Mouse (Mus musculus) midbrain, embryonic 12.5 days (tissue): ENCODE measurements at regions not wholly inside any gene's neighbourhood (a gene's known extent, or its start where the extent isn't known, plus 50 kb on each side); places are given as distances from the start of the nearest gene placed in this dataset.

ENCODE experiments used
- ATAC-seq: fragments of 200-750 bp; cut with Nextera tagmentation; 2 replicates; pipeline ENCODE4 v1.8.0; 2017; ENCODE audit warnings: low read depth, moderate TSS enrichment, moderate library complexity; ENCODE audit not compliant: low FRiP score
- H3K27ac ChIP-seq: fragments of 300-500 bp; sonication (generic); replicated peaks from 2 replicates; pipeline ENCODE4 v1.5.1; 2016; ENCODE audit warnings: mild to moderate bottlenecking
- H3K27me3 ChIP-seq: fragments of 300-500 bp; sonication (generic); 2 replicates; pipeline ENCODE4 v1.6.1; 2016; ENCODE audit warnings: mild to moderate bottlenecking
- H3K36me3 ChIP-seq: fragments of 300-500 bp; sonication (generic); 2 replicates; pipeline ENCODE4 v1.6.1; 2016
- H3K4me1 ChIP-seq: fragments of 300-500 bp; sonication (generic); 2 replicates; pipeline ENCODE4 v1.6.1; 2016
- H3K4me2 ChIP-seq: fragments of 300-500 bp; sonication (generic); replicated peaks from 2 replicates; pipeline ENCODE4 v1.6.1; 2016; ENCODE audit warnings: mild to moderate bottlenecking, moderate library complexity
- H3K4me3 ChIP-seq: fragments of 300-500 bp; sonication (generic); 2 replicates; pipeline ENCODE4 v1.5.1; 2016; ENCODE audit warnings: mild to moderate bottlenecking
- H3K9ac ChIP-seq: fragments of 300-500 bp; sonication (generic); replicated peaks from 2 replicates; pipeline ENCODE4 v1.6.1; 2016; ENCODE audit warnings: mild to moderate bottlenecking, moderate library complexity
- H3K9me3 ChIP-seq: fragments of 300-500 bp; sonication (generic); 2 replicates; pipeline ENCODE4 v1.6.1; 2016; ENCODE audit warnings: mild to moderate bottlenecking
- WGBS: fragments of 180-500 bp; shearing (Covaris S2); methylation state at CpG from one replicate; pipeline ENCODE4 v1.1.7; 2016; 5-methylcytosine and 5-hydroxymethylcytosine counted together

DNA sequence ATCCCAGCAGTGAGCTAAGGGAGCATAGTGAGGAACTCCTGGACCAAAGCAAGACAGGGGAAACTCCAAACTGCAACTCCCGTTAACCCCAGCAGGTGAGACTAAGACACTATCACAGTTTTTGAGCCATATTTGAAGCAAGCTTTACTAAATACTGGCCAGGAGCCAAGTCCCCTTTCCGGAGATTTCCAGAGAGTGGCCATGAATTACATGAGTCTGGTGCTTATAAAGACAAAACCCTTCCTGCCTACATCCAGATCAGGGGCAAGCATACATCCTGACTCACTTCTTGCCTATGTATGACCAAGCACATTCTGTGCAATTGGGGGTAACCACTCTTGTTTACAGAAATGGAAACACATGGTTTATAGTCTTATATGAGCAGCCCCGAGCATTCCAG, 187.6 kb upstream of the Nr5a2 start:
- ATAC-seq, result no peak
- no peaks in the 10 kb centered on the region for H3K4me1 ChIP-seq
- no peaks in the 10 kb centered on the region for H3K9me3 ChIP-seq
- no peak overlapping the region for H3K9ac ChIP-seq
- H3K36me3 ChIP-seq, result no peaks in the 10 kb centered on the region
- no peaks in the 10 kb centered on the region for H3K27me3 ChIP-seq
- H3K4me2 ChIP-seq, result no peak overlapping the region
- H3K27ac ChIP-seq, result no peak overlapping the region
- no peak overlapping the region for H3K4me3 ChIP-seq
- WGBS, result 89% methylated on average over 3 of the region's 3 CpGs

DNA sequence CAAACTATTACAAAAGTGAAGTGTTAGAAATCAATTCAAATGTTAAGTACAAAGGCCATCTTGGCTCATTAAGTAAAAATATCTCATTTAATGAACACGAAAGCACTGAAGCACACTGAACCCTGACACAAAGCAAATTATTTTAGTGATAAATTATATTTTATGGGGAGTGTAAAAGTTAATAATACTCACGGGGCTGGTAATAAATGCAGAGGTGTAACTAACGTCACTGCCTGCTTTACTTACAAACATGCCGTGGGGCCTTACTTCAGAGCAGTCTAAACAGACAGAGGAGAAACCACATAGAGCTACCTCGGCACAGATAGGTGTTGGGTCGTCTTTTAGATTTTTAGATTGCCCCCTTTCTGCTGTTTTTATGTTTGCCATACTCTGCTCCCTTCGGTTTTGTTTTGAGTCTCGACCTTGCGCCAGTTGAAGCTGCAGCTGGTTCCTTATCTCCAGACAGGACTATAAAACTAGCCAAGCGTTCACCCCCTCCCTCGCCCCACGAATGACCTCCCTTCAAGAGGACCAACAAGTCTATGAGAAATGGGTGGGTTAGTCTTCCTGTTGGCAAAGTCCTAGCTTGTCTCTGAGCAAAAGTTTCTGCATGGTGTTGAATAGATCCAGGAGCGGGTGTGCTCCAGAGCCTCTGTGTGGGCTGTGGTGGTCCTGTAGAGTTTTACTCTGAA, 181.8 kb upstream of the Nr5a2 start:
- no peaks in the 10 kb centered on the region for H3K27me3 ChIP-seq
- WGBS, result 87% methylated on average over 13 of the region's 13 CpGs
- no peaks in the 10 kb centered on the region for H3K4me1 ChIP-seq
- H3K4me2 ChIP-seq, result no peak overlapping the region
- H3K36me3 ChIP-seq, result no peaks in the 10 kb centered on the region
- no peak overlapping the region for H3K27ac ChIP-seq
- no peaks in the 10 kb centered on the region for H3K9me3 ChIP-seq
- no peak overlapping the region for H3K9ac ChIP-seq
- H3K4me3 ChIP-seq, result no peak overlapping the region
- no peak for ATAC-seq

- WGBS, result 94% methylated on average over 5 of the region's 5 CpGs
- H3K4me1 ChIP-seq, result no peaks in the 10 kb centered on the region
- H3K4me2 ChIP-seq, result no peak overlapping the region
- no peaks in the 10 kb centered on the region for H3K27me3 ChIP-seq
- no peaks in the 10 kb centered on the region for H3K36me3 ChIP-seq
- no peak overlapping the region for H3K4me3 ChIP-seq
- no peak for ATAC-seq
- H3K27ac ChIP-seq, result no peak overlapping the region
- H3K9me3 ChIP-seq, result no peaks in the 10 kb centered on the region
- no peak overlapping the region for H3K9ac ChIP-seq
These were observed 181.1 kb upstream of the Nr5a2 start for GRCm38 (mm10) chr1:137141372-137141771.

GRCm38 (mm10) chr1:137136156-137136555, 175.9 kb upstream of the Nr5a2 start:
- 82% methylated on average over 7 of the region's 7 CpGs for WGBS
- ATAC-seq, result no peak
- Histone ChIP-seq H3K4me3 (no peak overlapping the region), H3K4me2 (no peak overlapping the region), H3K4me1 (no peaks in the 10 kb centered on the region), H3K9ac (no peak overlapping the region), H3K27ac (no peak overlapping the region), H3K9me3 (no peaks in the 10 kb centered on the region), H3K36me3 (no peaks in the 10 kb centered on the region), H3K27me3 (no peaks in the 10 kb centered on the region)

DNA sequence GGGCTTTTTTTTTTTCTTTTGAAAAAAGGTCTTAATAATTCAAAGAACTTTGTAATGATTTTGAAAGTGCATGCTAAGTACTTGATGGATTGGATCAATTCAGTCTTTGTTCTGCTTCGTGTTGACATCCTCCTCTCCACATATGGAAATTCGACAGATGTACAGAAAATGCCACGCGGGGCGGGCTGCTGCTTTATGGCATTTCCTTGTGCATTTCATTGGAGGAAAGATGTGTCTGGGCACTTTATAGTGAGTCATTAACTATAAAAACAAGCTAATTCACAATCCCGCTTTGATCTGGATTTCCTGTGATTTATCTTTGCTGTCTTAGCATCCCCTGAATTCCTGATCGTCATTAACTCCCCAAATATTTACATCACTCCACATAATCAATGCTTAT, 173.5 kb upstream of the Nr5a2 start:
- Histone ChIP-seq H3K9ac (no peak overlapping the region), H3K4me2 (no peak overlapping the region), H3K4me3 (no peak overlapping the region), H3K9me3 (no peaks in the 10 kb centered on the region), H3K36me3 (no peaks in the 10 kb centered on the region), H3K27me3 (no peaks in the 10 kb centered on the region), H3K4me1 (no peaks in the 10 kb centered on the region), H3K27ac (no peak overlapping the region)
- ATAC-seq, result no peak
- WGBS, result 68% methylated on average over 7 of the region's 7 CpGs

GRCm38 (mm10) chr1:137130264-137130663, 170.0 kb upstream of the Nr5a2 start:
- H3K4me3 ChIP-seq, result no peak overlapping the region
- no peak overlapping the region for H3K9ac ChIP-seq
- 68% methylated on average over 3 of the region's 3 CpGs for WGBS
- H3K36me3 ChIP-seq, result no peaks in the 10 kb centered on the region
- no peaks in the 10 kb centered on the region for H3K9me3 ChIP-seq
- no peak overlapping the region for H3K4me2 ChIP-seq
- no peak for ATAC-seq
- no peaks in the 10 kb centered on the region for H3K27me3 ChIP-seq
- no peaks in the 10 kb centered on the region for H3K4me1 ChIP-seq
- no peak overlapping the region for H3K27ac ChIP-seq

- Histone ChIP-seq H3K4me1 (no peaks in the 10 kb centered on the region), H3K27me3 (no peaks in the 10 kb centered on the region), H3K9ac (no peak overlapping the region), H3K9me3 (no peaks in the 10 kb centered on the region), H3K4me2 (no peak overlapping the region), H3K36me3 (no peaks in the 10 kb centered on the region), H3K27ac (no peak overlapping the region), H3K4me3 (no peak overlapping the region)
- WGBS, result 72% methylated on average over 9 of the region's 9 CpGs
- no peak for ATAC-seq
These were observed 168.9 kb upstream of the Nr5a2 start for GRCm38 (mm10) chr1:137129116-137129515.

- no peak overlapping the region for H3K27ac ChIP-seq
- no peak for ATAC-seq
These were observed 157.6 kb upstream of the Nr5a2 start for GRCm38 (mm10) chr1:137117866-137118265.

GRCm38 (mm10) chr1:137106444-137106843, 146.2 kb upstream of the Nr5a2 start:
- Histone ChIP-seq H3K36me3 (no peaks in the 10 kb centered on the region), H3K4me1 (no peaks in the 10 kb centered on the region), H3K27ac (no peak overlapping the region), H3K9me3 (no peaks in the 10 kb centered on the region), H3K4me2 (no peak overlapping the region), H3K27me3 (no peaks in the 10 kb centered on the region), H3K9ac (no peak overlapping the region), H3K4me3 (no peak overlapping the region)
- WGBS, result 85% methylated on average over 2 of the region's 2 CpGs
- no peak for ATAC-seq

More at GRCm38 (mm10) chr1:137117866-137118265, 157.6 kb upstream of the Nr5a2 start:
- Histone ChIP-seq H3K9me3 (no peaks in the 10 kb centered on the region), H3K36me3 (no peaks in the 10 kb centered on the region), H3K4me3 (no peak overlapping the region), H3K9ac (no peak overlapping the region), H3K4me2 (no peak overlapping the region), H3K27me3 (no peaks in the 10 kb centered on the region), H3K4me1 (no peaks in the 10 kb centered on the region)
- 66% methylated on average over 3 of the region's 3 CpGs for WGBS

GRCm38 (mm10) chr1:137091762-137092161, 131.5 kb upstream of the Nr5a2 start:
- no peak overlapping the region for H3K4me3 ChIP-seq
- 0 out of 2 replicates have a peak, but pooled peaks have one; percentile 56 for ATAC-seq
- no peaks in the 10 kb centered on the region for H3K27me3 ChIP-seq
- 10% methylated on average over 9 of the region's 9 CpGs for WGBS
- no peak overlapping the region for H3K9ac ChIP-seq
- no peaks in the 10 kb centered on the region for H3K9me3 ChIP-seq
- H3K4me2 ChIP-seq, result 0 out of 2 replicates have a peak overlapping the region, but pooled peaks have one; percentile 11
- no peak overlapping the region for H3K27ac ChIP-seq
- H3K4me1 ChIP-seq, result peaks cover 3% of the 10 kb centered on the region; the same call in 1 of the 2 replicates
- no peaks in the 10 kb centered on the region for H3K36me3 ChIP-seq

GRCm38 (mm10) chr1:137088148-137088547, 127.9 kb upstream of the Nr5a2 start:
- Histone ChIP-seq H3K9me3 (no peaks in the 10 kb centered on the region), H3K4me1 (peaks cover 3% of the 10 kb centered on the region; the same call in 1 of the 2 replicates), H3K27me3 (no peaks in the 10 kb centered on the region), H3K36me3 (no peaks in the 10 kb centered on the region), H3K4me3 (no peak overlapping the region), H3K9ac (no peak overlapping the region), H3K4me2 (no peak overlapping the region), H3K27ac (no peak overlapping the region)
- WGBS, result 87% methylated on average over 10 of the region's 10 CpGs
- ATAC-seq, result no peak

GRCm38 (mm10) chr1:137086766-137087165, 126.5 kb upstream of the Nr5a2 start:
- Histone ChIP-seq H3K27me3 (no peaks in the 10 kb centered on the region), H3K4me2 (no peak overlapping the region), H3K36me3 (no peaks in the 10 kb centered on the region), H3K9me3 (no peaks in the 10 kb centered on the region), H3K4me3 (no peak overlapping the region), H3K9ac (no peak overlapping the region), H3K4me1 (peaks cover 2% of the 10 kb centered on the region; the same call in 1 of the 2 replicates), H3K27ac (no peak overlapping the region)
- ATAC-seq, result no peak
- WGBS, result 84% methylated on average over 3 of the region's 3 CpGs

GRCm38 (mm10) chr1:137083500-137083899, 123.3 kb upstream of the Nr5a2 start:
- no peak for ATAC-seq
- Histone ChIP-seq H3K9ac (no peak overlapping the region), H3K4me1 (no peaks in the 10 kb centered on the region), H3K27ac (no peak overlapping the region), H3K4me3 (no peak overlapping the region), H3K4me2 (no peak overlapping the region), H3K9me3 (no peaks in the 10 kb centered on the region), H3K36me3 (no peaks in the 10 kb centered on the region), H3K27me3 (no peaks in the 10 kb centered on the region)
- WGBS, result 65% methylated on average over 1 of the region's 1 CpGs
